Mouse (Mus musculus): ENCODE data around the gene Fat3.

GRCm38 (mm10) chr9:16274130-16274529 is 227.0 kb downstream of the Fat3 start:
- TF ChIP-seq POLR2A (IDR thresholded peaks at IDR 0.05; ENCODE audit: control insufficient read depth, extremely low read depth, insufficient read depth, low read length, poor library complexity) (no peak), CTCF (IDR thresholded peaks at IDR 0.05; ENCODE audit: borderline replicate concordance, control insufficient read depth, extremely low read depth, insufficient read depth, low read length, poor library complexity) (no peak)

All from thymus, adult 2 months (tissue).